Mouse (Mus musculus) liver, postnatal 0 days (tissue): ENCODE measurements at regions not wholly inside any gene's neighbourhood (a gene's known extent, or its start where the extent isn't known, plus 50 kb on each side); places are given as distances from the start of the nearest gene placed in this dataset.

Experiments
- ATAC-seq: fragments of 200-750 bp; cut with Nextera tagmentation; 2 replicates; pipeline ENCODE4 v1.8.0; 2017; ENCODE audit warnings: mild to moderate bottlenecking, moderate library complexity
- DNase-seq: peaks from one replicate; pipeline ENCODE4 v3.0.0-alpha.2; 2016
- H3K27ac ChIP-seq: fragments of 300-500 bp; sonication (generic); 2 replicates; pipeline ENCODE4 v1.5.1; 2014; ENCODE audit warnings: antibody characterized with exemption, moderate library complexity, mild to moderate bottlenecking, low read depth
- H3K27me3 ChIP-seq: fragments of 300-500 bp; sonication (generic); 2 replicates; pipeline ENCODE4 v1.6.1; 2014; ENCODE audit warnings: low read length, control low read depth, mixed read lengths; ENCODE audit not compliant: insufficient read depth
- H3K36me3 ChIP-seq: fragments of 300-500 bp; sonication (generic); replicated peaks from 2 replicates; pipeline ENCODE4 v1.6.1; 2014; ENCODE audit warnings: mild to moderate bottlenecking, control low read depth, low read length, moderate library complexity, mixed read lengths; ENCODE audit not compliant: insufficient read depth
- H3K4me1 ChIP-seq: fragments of 300-500 bp; sonication (generic); 2 replicates; pipeline ENCODE4 v1.6.1; 2014; ENCODE audit warnings: antibody characterized with exemption, mild to moderate bottlenecking, control low read depth; ENCODE audit not compliant: insufficient read depth
- H3K4me2 ChIP-seq: fragments of 300-500 bp; sonication (generic); 2 replicates; pipeline ENCODE4 v1.6.1; 2014; ENCODE audit warnings: low read depth, mild to moderate bottlenecking, low read length, moderate library complexity, mixed read lengths
- H3K4me3 ChIP-seq: fragments of 300-500 bp; sonication (generic); 2 replicates; pipeline ENCODE4 v1.5.1; 2014; ENCODE audit warnings: low read depth, low read length
- H3K9ac ChIP-seq: fragments of 300-500 bp; sonication (generic); replicated peaks from 2 replicates; pipeline ENCODE4 v1.6.1; 2014; ENCODE audit warnings: mild to moderate bottlenecking, moderate library complexity
- H3K9me3 ChIP-seq: fragments of 300-500 bp; sonication (generic); 2 replicates; pipeline ENCODE4 v1.6.1; 2016; ENCODE audit warnings: mild to moderate bottlenecking, control low read depth, low read length, mixed read lengths
- CTCF ChIP-seq: sonication (generic); IDR thresholded peaks from 2 replicates; pipeline ENCODE4 v1.5.1; 2016; ENCODE audit warnings: antibody characterized with exemption, low read depth
- EP300 ChIP-seq: IDR thresholded peaks from 2 replicates; pipeline ENCODE4 v1.6.1; 2016; ENCODE audit warnings: antibody characterized with exemption, low read depth, mild to moderate bottlenecking
- WGBS: fragments of 180-500 bp; shearing (Covaris S2); extraction: QIAGEN DNeasy Blood & Tissue Kit; methylation state at CpG from one replicate; pipeline ENCODE4 v1.1.7; 2014; ENCODE audit not compliant: insufficient replicate concordance; 5-methylcytosine and 5-hydroxymethylcytosine counted together

DNA sequence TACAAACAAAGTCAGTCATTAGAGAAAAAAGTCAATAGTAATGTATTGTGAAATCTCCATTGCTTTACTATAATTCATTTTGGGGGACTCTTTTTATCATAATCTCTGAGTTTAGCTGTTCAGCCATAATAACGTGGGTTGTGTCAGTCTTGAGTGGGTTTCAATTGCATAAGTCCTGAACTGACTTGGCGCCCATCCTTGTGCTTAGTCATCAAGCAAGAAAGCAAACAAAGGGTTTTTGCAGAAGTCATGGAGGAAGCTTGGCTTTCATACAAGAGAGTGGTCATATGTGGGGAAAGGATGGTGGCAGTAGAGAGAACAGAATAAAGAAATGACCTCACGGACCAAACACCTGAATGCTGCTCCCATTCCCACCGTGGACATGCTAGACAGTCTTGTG is 339.8 kb upstream of the Fam98a start:
- DNase-seq (no peak), ATAC-seq (no peak)
- Histone ChIP-seq H3K27me3 (0 out of 2 replicates have a peak, but pooled peaks cover 5% of the 10 kb centered on the region), H3K9ac (no peak overlapping the region), H3K36me3 (no peaks in the 10 kb centered on the region), H3K4me2 (no peak overlapping the region), H3K9me3 (no peaks in the 10 kb centered on the region), H3K4me1 (no peaks in the 10 kb centered on the region), H3K4me3 (no peak overlapping the region), H3K27ac (no peak overlapping the region)
- TF ChIP-seq EP300 (no peak), CTCF (no peak)
- WGBS: 68% methylated on average over 4 of the region's 4 CpGs

DNA sequence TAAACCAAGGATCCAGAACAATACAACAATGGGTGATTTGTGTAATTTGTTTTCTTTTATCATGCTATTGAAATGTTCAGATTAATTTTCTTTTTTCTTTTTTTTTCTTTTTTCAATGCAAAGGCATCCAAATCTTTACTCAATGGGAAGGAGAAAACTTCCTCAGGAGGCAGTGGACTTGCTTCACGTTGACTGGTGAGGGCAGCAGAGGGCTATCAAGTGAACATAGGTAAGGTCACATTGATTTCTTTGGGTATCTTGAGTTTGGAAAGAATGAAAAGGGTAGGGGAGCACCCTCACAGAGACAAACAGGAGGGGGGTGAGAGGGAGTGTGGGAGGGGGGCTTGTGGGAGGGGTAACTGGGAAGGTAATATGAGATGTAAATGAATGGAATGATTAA is 326.1 kb upstream of the Fam98a start:
- ATAC-seq: no peak
- 25% methylated on average over 1 of the region's 1 CpGs for WGBS
- Histone ChIP-seq H3K4me1 (no peaks in the 10 kb centered on the region), H3K36me3 (no peaks in the 10 kb centered on the region), H3K27me3 (peaks cover 11% of the 10 kb centered on the region), H3K27ac (no peak overlapping the region), H3K4me3 (no peak overlapping the region), H3K4me2 (no peak overlapping the region), H3K9ac (no peak overlapping the region), H3K9me3 (no peaks in the 10 kb centered on the region)
- no peak for TF ChIP-seq EP300
- TF ChIP-seq CTCF: peak; percentile 52
- DNase-seq: no peak

- no peak overlapping the region for H3K4me2 ChIP-seq
- H3K9ac ChIP-seq: no peak overlapping the region
- H3K9me3 ChIP-seq: no peaks in the 10 kb centered on the region
- no peak overlapping the region for H3K4me3 ChIP-seq
- no peak overlapping the region for H3K27ac ChIP-seq
- no peaks in the 10 kb centered on the region for H3K4me1 ChIP-seq
- peak; percentile 16 for DNase-seq
- H3K27me3 ChIP-seq: peaks cover 11% of the 10 kb centered on the region
- H3K36me3 ChIP-seq: no peaks in the 10 kb centered on the region
- ATAC-seq: peak; percentile 89
- 56% methylated on average over 7 of the region's 7 CpGs for WGBS
- no peak for TF ChIP-seq EP300
- no peak for TF ChIP-seq CTCF
Measured at GRCm38 (mm10) chr17:75876895-75877294, 325.1 kb upstream of the Fam98a start.

DNA sequence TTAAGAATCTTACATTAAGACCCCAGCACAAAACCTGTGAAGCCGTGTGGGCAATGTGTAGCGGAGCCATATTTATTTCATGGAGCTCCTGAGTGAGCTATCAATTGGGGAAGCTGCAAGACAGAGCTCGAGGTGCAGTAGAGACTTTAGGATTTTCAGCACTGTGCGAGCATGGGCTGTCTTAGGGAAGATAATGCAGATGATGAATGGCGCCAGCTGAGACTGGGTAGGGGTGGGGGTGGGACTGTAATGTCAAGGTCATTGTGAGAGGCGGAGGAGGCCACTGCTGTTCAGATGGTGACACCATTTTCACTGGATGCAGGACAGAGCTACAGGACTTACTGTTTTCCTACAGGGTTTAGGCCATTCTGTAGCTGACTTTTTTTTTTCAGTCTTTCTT is 322.8 kb upstream of the Fam98a start:
- no peak for ATAC-seq
- DNase-seq: no peak
- H3K27ac ChIP-seq: no peak overlapping the region
- no peak overlapping the region for H3K4me3 ChIP-seq
- no peak overlapping the region for H3K9ac ChIP-seq
- no peak overlapping the region for H3K4me2 ChIP-seq
- 66% methylated on average over 6 of the region's 6 CpGs for WGBS
- no peak for TF ChIP-seq CTCF
- no peak for TF ChIP-seq EP300
- H3K4me1 ChIP-seq: no peaks in the 10 kb centered on the region
- peaks cover 8% of the 10 kb centered on the region; the same call in 1 of the 2 replicates for H3K27me3 ChIP-seq
- no peaks in the 10 kb centered on the region for H3K9me3 ChIP-seq
- no peaks in the 10 kb centered on the region for H3K36me3 ChIP-seq

- Histone ChIP-seq H3K9ac (no peak overlapping the region), H3K9me3 (no peaks in the 10 kb centered on the region), H3K4me2 (no peak overlapping the region), H3K27me3 (peaks cover 8% of the 10 kb centered on the region; the same call in 1 of the 2 replicates), H3K4me1 (no peaks in the 10 kb centered on the region), H3K36me3 (no peaks in the 10 kb centered on the region), H3K4me3 (no peak overlapping the region), H3K27ac (no peak overlapping the region)
- ATAC-seq (no peak), DNase-seq (no peak)
- TF ChIP-seq EP300 (no peak), CTCF (no peak)
- 59% methylated on average over 2 of the region's 2 CpGs for WGBS
Measured at GRCm38 (mm10) chr17:75870492-75870891, 318.7 kb upstream of the Fam98a start.

GRCm38 (mm10) chr17:75857015-75857414 is 305.3 kb upstream of the Fam98a start:
- Histone ChIP-seq H3K27me3 (no peaks in the 10 kb centered on the region), H3K9me3 (no peaks in the 10 kb centered on the region), H3K4me3 (no peak overlapping the region), H3K4me1 (no peaks in the 10 kb centered on the region), H3K9ac (no peak overlapping the region), H3K4me2 (no peak overlapping the region), H3K36me3 (no peaks in the 10 kb centered on the region), H3K27ac (no peak overlapping the region)
- ATAC-seq (no peak), DNase-seq (no peak)
- WGBS: 73% methylated on average over 8 of the region's 8 CpGs
- TF ChIP-seq CTCF (no peak), EP300 (no peak)

- Histone ChIP-seq H3K4me3 (no peak overlapping the region), H3K4me2 (no peak overlapping the region), H3K4me1 (no peaks in the 10 kb centered on the region; the same call in 1 of the 2 replicates), H3K27me3 (no peaks in the 10 kb centered on the region), H3K27ac (no peak overlapping the region), H3K9ac (no peak overlapping the region), H3K36me3 (no peaks in the 10 kb centered on the region), H3K9me3 (no peaks in the 10 kb centered on the region)
- 77% methylated on average over 12 of the region's 12 CpGs for WGBS
- ATAC-seq (no peak), DNase-seq (no peak)
- TF ChIP-seq EP300: no peak
- no peak for TF ChIP-seq CTCF
Measured at GRCm38 (mm10) chr17:75815997-75816626, 264.4 kb upstream of the Fam98a start.
